Mouse (Mus musculus) stomach, embryonic 15.5 days (tissue): ENCODE measurements around the gene Parg. TPM values are rescaled to one million over a fixed set of nuclear protein-coding genes. Genes with fewer than 3 reads are reported as not detected.

Source experiments
- ATAC-seq: fragments of 200-750 bp; cut with Nextera tagmentation; 2 replicates; pipeline ENCODE4 v1.8.0; 2017; ENCODE audit warnings: low read depth, moderate number of reproducible peaks, moderate TSS enrichment; ENCODE audit not compliant: insufficient read depth, low FRiP score
- H3K27ac ChIP-seq: fragments of 300-500 bp; sonication (generic); 2 replicates; pipeline ENCODE4 v1.5.1; 2015; ENCODE audit warnings: mild to moderate bottlenecking, inconsistent platforms
- H3K27me3 ChIP-seq: fragments of 300-500 bp; sonication (generic); replicated peaks from 2 replicates; pipeline ENCODE4 v1.6.1; 2015; ENCODE audit warnings: inconsistent platforms
- H3K36me3 ChIP-seq: fragments of 300-500 bp; sonication (generic); 2 replicates; pipeline ENCODE4 v1.6.1; 2015; ENCODE audit warnings: inconsistent platforms
- H3K4me1 ChIP-seq: fragments of 300-500 bp; sonication (generic); 2 replicates; pipeline ENCODE4 v1.6.1; 2015; ENCODE audit warnings: inconsistent platforms
- H3K4me2 ChIP-seq: fragments of 300-500 bp; sonication (generic); 2 replicates; pipeline ENCODE4 v1.6.1; 2015; ENCODE audit warnings: mild to moderate bottlenecking, inconsistent platforms
- H3K4me3 ChIP-seq: fragments of 300-500 bp; sonication (generic); replicated peaks from 2 replicates; pipeline ENCODE4 v1.5.1; 2015; ENCODE audit warnings: inconsistent platforms
- H3K9ac ChIP-seq: fragments of 300-500 bp; sonication (generic); 2 replicates; pipeline ENCODE4 v1.6.1; 2015; ENCODE audit warnings: inconsistent platforms
- H3K9me3 ChIP-seq: fragments of 300-500 bp; sonication (generic); 2 replicates; pipeline ENCODE4 v1.6.1; 2016; ENCODE audit warnings: inconsistent platforms
- WGBS: fragments of 180-500 bp; shearing (Covaris S2); methylation state at CpG from one replicate; pipeline ENCODE4 v1.1.7; 2015; 5-methylcytosine and 5-hydroxymethylcytosine counted together
- polyA plus RNA-seq: library from polyadenylated mRNA; unstranded; fragments of >200 nt; fragmentation: Nextera tagmentation; extraction: Ambion mirVana; gene quantifications from 2 replicates; pipeline ENCODE4 v1.2.1, GENCODE M21; 2015

The Parg gene
- polyA plus RNA-seq, 1 experiment from 2014 or later, result 41.6 TPM

GRCm38 (mm10) chr14:32332515-32333445 lies 131.0 kb downstream of the Parg start:
- Histone ChIP-seq H3K9me3 (no peaks in the 10 kb centered on the region), H3K4me2 (no peak overlapping the region), H3K36me3 (0 out of 2 replicates have a peak, but pooled peaks cover 3% of the 10 kb centered on the region), H3K27ac (no peak overlapping the region), H3K9ac (no peak overlapping the region), H3K27me3 (no peaks in the 10 kb centered on the region), H3K4me1 (no peaks in the 10 kb centered on the region), H3K4me3 (no peak overlapping the region)
- no peak for ATAC-seq
- 81% methylated on average over 20 of the region's 20 CpGs for WGBS

DNA sequence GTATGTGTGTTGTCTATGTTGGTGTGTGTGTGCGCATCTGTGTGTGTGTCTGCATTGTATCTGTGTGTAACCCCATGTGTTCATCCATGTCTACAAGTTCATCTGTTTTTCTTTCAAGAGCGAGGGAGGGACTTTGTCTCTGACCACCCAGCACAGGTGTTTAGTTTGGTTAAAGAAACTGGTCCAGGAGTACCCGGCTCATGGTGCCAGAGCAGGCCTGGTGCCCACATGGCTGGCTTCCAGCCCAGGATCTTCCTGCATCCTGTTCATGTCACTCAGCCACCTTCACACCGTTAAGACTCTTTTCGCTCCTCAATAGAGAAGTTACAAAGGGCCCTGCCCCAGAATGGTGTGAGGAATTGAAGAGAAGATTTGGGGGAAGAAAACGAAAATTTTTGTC lies 134.3 kb downstream of the Parg start:
- no peak overlapping the region for H3K4me2 ChIP-seq
- H3K27ac ChIP-seq, result no peak overlapping the region
- H3K4me1 ChIP-seq, result no peaks in the 10 kb centered on the region
- H3K27me3 ChIP-seq, result no peaks in the 10 kb centered on the region
- 76% methylated on average over 6 of the region's 6 CpGs for WGBS
- no peak for ATAC-seq
- H3K4me3 ChIP-seq, result no peak overlapping the region
- no peaks in the 10 kb centered on the region for H3K9me3 ChIP-seq
- H3K36me3 ChIP-seq, result 0 out of 2 replicates have a peak, but pooled peaks cover 3% of the 10 kb centered on the region
- H3K9ac ChIP-seq, result no peak overlapping the region

- Histone ChIP-seq H3K9ac (no peak overlapping the region), H3K4me3 (no peak overlapping the region), H3K27me3 (no peaks in the 10 kb centered on the region), H3K9me3 (no peaks in the 10 kb centered on the region), H3K36me3 (0 out of 2 replicates have a peak, but pooled peaks cover 3% of the 10 kb centered on the region), H3K27ac (no peak overlapping the region), H3K4me1 (no peaks in the 10 kb centered on the region), H3K4me2 (no peak overlapping the region)
- ATAC-seq, result no peak
- 78% methylated on average over 11 of the region's 11 CpGs for WGBS
These were observed 134.8 kb downstream of the Parg start for GRCm38 (mm10) chr14:32336547-32336946.

DNA sequence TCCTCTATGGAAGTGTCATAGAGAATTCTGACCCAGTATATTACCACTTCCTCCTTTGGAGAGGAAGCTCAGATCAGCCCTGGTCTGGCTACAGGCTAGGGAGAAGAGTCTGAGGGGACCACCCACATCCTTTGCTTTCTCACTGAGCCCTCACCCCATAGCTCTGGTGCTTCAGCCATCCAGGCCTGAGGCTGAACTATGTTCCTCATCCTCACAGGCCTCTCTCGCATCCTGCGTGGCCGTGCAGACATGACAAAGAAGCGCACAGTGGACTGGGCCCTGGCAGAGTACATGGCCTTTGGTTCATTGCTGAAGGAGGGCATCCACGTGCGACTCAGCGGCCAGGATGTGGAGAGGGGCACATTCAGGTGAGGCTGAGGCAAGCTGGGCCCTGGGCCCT lies 140.1 kb downstream of the Parg start:
- WGBS, result 94% methylated on average over 7 of the region's 7 CpGs
- H3K4me1 ChIP-seq, result no peaks in the 10 kb centered on the region
- ATAC-seq, result no peak
- H3K9me3 ChIP-seq, result no peaks in the 10 kb centered on the region
- no peaks in the 10 kb centered on the region for H3K27me3 ChIP-seq
- H3K9ac ChIP-seq, result no peak overlapping the region
- H3K4me2 ChIP-seq, result no peak overlapping the region
- no peak overlapping the region for H3K4me3 ChIP-seq
- H3K36me3 ChIP-seq, result no peaks in the 10 kb centered on the region
- H3K27ac ChIP-seq, result no peak overlapping the region

DNA sequence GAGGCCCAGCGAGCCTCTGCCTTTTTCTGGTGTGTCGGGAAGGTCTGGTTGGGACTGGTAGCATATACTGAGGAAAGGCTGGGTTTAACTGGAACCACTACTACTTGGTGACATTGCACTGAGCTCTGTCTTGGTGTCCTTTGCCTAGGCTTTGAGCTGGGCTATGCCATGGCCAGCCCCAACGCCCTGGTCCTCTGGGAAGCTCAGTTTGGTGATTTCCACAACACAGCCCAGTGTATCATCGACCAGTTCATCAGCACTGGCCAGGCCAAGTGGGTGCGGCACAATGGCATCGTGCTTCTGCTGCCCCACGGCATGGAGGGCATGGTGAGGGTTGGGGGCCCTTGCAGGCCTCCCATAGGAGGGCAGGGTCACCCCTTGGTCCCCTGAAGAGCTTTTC lies 142.4 kb downstream of the Parg start:
- H3K9me3 ChIP-seq, result no peaks in the 10 kb centered on the region
- H3K4me1 ChIP-seq, result no peaks in the 10 kb centered on the region
- no peak overlapping the region for H3K4me3 ChIP-seq
- WGBS, result 91% methylated on average over 7 of the region's 7 CpGs
- H3K27ac ChIP-seq, result no peak overlapping the region
- ATAC-seq, result no peak
- no peak overlapping the region for H3K4me2 ChIP-seq
- H3K36me3 ChIP-seq, result no peaks in the 10 kb centered on the region
- no peaks in the 10 kb centered on the region for H3K27me3 ChIP-seq
- no peak overlapping the region for H3K9ac ChIP-seq

DNA sequence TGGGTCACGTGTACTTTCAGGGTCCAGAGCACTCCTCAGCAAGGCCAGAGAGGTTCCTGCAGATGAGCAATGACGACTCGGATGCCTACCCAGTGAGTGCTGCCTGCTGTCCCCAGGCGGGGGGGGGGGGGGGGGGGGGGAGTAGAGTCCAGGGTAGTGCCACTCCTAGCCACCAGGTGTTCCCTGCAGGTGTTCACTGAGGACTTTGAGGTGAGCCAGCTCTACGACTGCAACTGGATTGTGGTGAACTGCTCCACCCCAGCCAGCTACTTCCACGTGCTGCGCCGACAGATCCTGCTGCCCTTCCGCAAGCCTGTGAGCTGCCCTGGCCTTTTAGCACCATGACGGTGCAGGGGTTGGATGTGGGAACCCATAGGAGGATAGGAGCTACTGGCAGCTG lies 142.9 kb downstream of the Parg start:
- Histone ChIP-seq H3K4me2 (no peak overlapping the region), H3K9me3 (no peaks in the 10 kb centered on the region), H3K4me1 (no peaks in the 10 kb centered on the region), H3K9ac (no peak overlapping the region), H3K36me3 (no peaks in the 10 kb centered on the region), H3K27me3 (no peaks in the 10 kb centered on the region), H3K27ac (no peak overlapping the region), H3K4me3 (no peak overlapping the region)
- WGBS, result 80% methylated on average over 9 of the region's 10 CpGs
- ATAC-seq, result no peak

Other genes starting within 250 kb of the Parg start
- gene Galnt15, start 173.0 kb upstream of the Parg start, polyA plus RNA-seq, result 0.05 and 0.10 TPM in 2 replicates
- gene Oxnad1, start 116.6 kb upstream of the Parg start, polyA plus RNA-seq, result 30.9 and 31.2 TPM in 2 replicates
- 91.0 and 92.2 TPM in 2 replicates for gene Dph3, start 116.2 kb upstream of the Parg start, polyA plus RNA-seq
- not detected in 2 replicates for gene Msmb, start 59.9 kb upstream of the Parg start, polyA plus RNA-seq
- gene Ncoa4, start 42.1 kb upstream of the Parg start, polyA plus RNA-seq, result 122 and 136 TPM in 2 replicates
- gene Timm23, start 51 bp upstream of the Parg start, polyA plus RNA-seq, result 203 and 260 TPM in 2 replicates
- gene Ogdhl, start 120.1 kb downstream of the Parg start, polyA plus RNA-seq, result 11.9 and 12.3 TPM in 2 replicates
- 0.15 TPM in 1 of 2 replicates, not detected in the other for gene 1700024G13Rik, start 186.4 kb downstream of the Parg start, polyA plus RNA-seq